Mouse (Mus musculus) myocyte (in vitro differentiated cells): ENCODE measurements around the gene Npc1l1. TPM values are rescaled to one million over a fixed set of nuclear protein-coding genes. Genes with fewer than 3 reads are reported as not detected.

ENCODE experiments used
- H3K27me3 ChIP-seq: one replicate; pipeline ENCODE4 v1.6.1; 2011; ENCODE audit not compliant: control insufficient read depth, insufficient read depth, insufficient read length
- H3K36me3 ChIP-seq: one replicate; pipeline ENCODE4 v1.6.1; 2011; ENCODE audit not compliant: control insufficient read depth, insufficient read depth
- H3K4me2 ChIP-seq: one replicate; pipeline ENCODE4 v1.6.1; 2011; ENCODE audit warnings: low read depth, control low read depth
- H3K4me3 ChIP-seq: one replicate; pipeline ENCODE4 v1.5.1; 2011; ENCODE audit warnings: mild to moderate bottlenecking, control low read depth, moderate library complexity
- H3K79me2 ChIP-seq: one replicate; pipeline ENCODE4 v1.6.1; 2011; ENCODE audit not compliant: control insufficient read depth, insufficient read depth
- H3ac ChIP-seq: one replicate; pipeline ENCODE4 v1.6.1; 2011; ENCODE audit not compliant: control insufficient read depth, insufficient read length
- CEBPB ChIP-seq: IDR thresholded peaks from 2 replicates; pipeline ENCODE4 v1.6.1; 2011; ENCODE audit warnings: mild to moderate bottlenecking, moderate library complexity; ENCODE audit not compliant: poor library complexity, insufficient read depth, severe bottlenecking
- E2F4 ChIP-seq: IDR thresholded peaks from one replicate; pipeline ENCODE4 v1.6.1; 2011; ENCODE audit warnings: mild to moderate bottlenecking, control low read depth, moderate library complexity; ENCODE audit not compliant: insufficient read depth
- MAX ChIP-seq: IDR thresholded peaks from one replicate; pipeline ENCODE4 v1.6.1; 2011; ENCODE audit warnings: low read depth, mild to moderate bottlenecking, control low read depth
- MYOD1 ChIP-seq, 3 experiments: IDR thresholded peaks; one replicate each; pipeline ENCODE4 v1.6.1; 2011; ENCODE audit warnings: control low read depth in 2 of 3, low read depth in 2 of 3, mild to moderate bottlenecking in 2 of 3, moderate library complexity in 1 of 3; ENCODE audit not compliant: insufficient read length in 2 of 3, control insufficient read depth in 1 of 3
- MYOG ChIP-seq, 3 experiments: IDR thresholded peaks; one replicate each; pipeline ENCODE4 v1.6.1; 2011; ENCODE audit warnings: control low read depth in 2 of 3, low read depth in 2 of 3, mild to moderate bottlenecking in 2 of 3; ENCODE audit not compliant: insufficient read length in 2 of 3, control insufficient read depth in 1 of 3, insufficient read depth in 1 of 3
- POLR2A ChIP-seq: IDR thresholded peaks from one replicate; pipeline ENCODE4 v1.6.1; 2011; ENCODE audit warnings: low read depth, mild to moderate bottlenecking, control low read depth, moderate library complexity; ENCODE audit not compliant: insufficient read length
- POLR2AphosphoS2 ChIP-seq: IDR thresholded peaks from one replicate; pipeline ENCODE4 v1.6.1; 2011; ENCODE audit warnings: low read depth, control low read depth; ENCODE audit not compliant: insufficient read length
- REST ChIP-seq: IDR thresholded peaks from one replicate; pipeline ENCODE4 v1.6.1; 2011; ENCODE audit warnings: mild to moderate bottlenecking, control low read depth, moderate library complexity; ENCODE audit not compliant: insufficient read depth, insufficient read length
- SRF ChIP-seq: IDR thresholded peaks from one replicate; pipeline ENCODE4 v1.6.1; 2011; ENCODE audit warnings: low read depth; ENCODE audit not compliant: control insufficient read depth, insufficient read length
- TCF12 ChIP-seq: IDR thresholded peaks from one replicate; pipeline ENCODE4 v1.6.1; 2011; ENCODE audit warnings: mild to moderate bottlenecking, control low read depth; ENCODE audit not compliant: poor library complexity, insufficient read depth, severe bottlenecking
- TCF3 ChIP-seq: IDR thresholded peaks from one replicate; pipeline ENCODE4 v1.6.1; 2011; ENCODE audit warnings: low read depth, control low read depth; ENCODE audit not compliant: insufficient read length
- USF1 ChIP-seq: IDR thresholded peaks from one replicate; pipeline ENCODE4 v1.6.1; 2011; ENCODE audit warnings: low read depth, mild to moderate bottlenecking, control low read depth, moderate library complexity
- polyA plus RNA-seq: library from polyadenylated mRNA; unstranded; fragments of >200 nt; fragmentation: generic; extraction: Trizol; gene quantifications from one replicate; pipeline ENCODE4 v1.2.1, GENCODE M21; 2012; ENCODE audit warnings: missing spikeins

The Npc1l1 gene
- polyA plus RNA-seq, 1 experiment: 0.07 TPM

DNA sequence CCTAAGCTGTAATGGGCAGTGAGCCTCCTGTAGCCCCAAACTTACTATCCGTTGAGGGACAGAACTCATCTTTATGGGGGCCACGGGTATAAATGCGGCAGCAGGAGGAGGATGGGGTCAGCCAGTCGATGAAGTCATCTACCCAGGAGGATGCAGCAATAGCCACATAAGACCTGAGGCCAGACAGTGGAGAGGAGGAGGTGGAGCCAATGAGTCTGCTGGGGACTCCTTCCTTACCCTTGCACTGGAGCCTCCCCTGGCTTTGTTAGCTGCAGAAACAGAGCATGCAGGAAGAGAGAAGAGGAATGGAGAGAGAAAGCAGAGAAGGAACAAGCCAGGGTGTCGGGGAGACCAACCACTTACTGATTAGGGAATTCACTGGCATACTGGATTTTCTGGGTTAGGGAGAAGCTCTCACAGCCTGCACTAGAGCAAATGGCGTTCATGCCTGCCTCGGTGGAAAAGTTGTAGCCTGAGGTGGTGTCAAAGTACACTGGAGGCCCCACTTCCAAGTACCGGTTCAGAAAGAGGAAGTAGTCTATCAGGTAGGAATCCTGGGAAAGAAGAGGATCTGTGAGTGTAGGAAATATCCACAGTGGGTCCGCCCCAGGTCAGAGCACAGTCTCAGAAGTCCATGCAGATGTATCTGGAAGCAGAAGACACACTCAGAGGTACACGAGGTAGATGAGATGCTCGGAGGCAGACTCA lies 11.6 kb downstream of the Npc1l1 start:
- Histone ChIP-seq H3ac (no peak overlapping the region), H3K4me2 (no peak overlapping the region), H3K4me3 (no peak overlapping the region), H3K27me3 (peaks cover 43% of the 10 kb centered on the region), H3K79me2 (no peaks in the 10 kb centered on the region), H3K36me3 (no peaks in the 10 kb centered on the region)
- TF ChIP-seq CEBPB (no peak), MAX (no peak), SRF (no peak), MYOG (IDR thresholded peaks at IDR 0.05; ENCODE audit: control insufficient read depth in 1 of 3, insufficient read depth in 1 of 3, insufficient read length in 2 of 3, low read depth in 2 of 3) (no peak), POLR2A (no peak), POLR2AphosphoS2 (no peak), MYOD1 (IDR thresholded peaks at IDR 0.05; ENCODE audit: control insufficient read depth in 1 of 3, insufficient read length in 2 of 3, low read depth in 2 of 3) (no peak), TCF12 (no peak), USF1 (no peak), TCF3 (no peak), REST (no peak), E2F4 (no peak)

GRCm38 (mm10) chr11:6216834-6217233 lies 13.1 kb downstream of the Npc1l1 start:
- no peaks in the 10 kb centered on the region for H3K36me3 ChIP-seq

DNA sequence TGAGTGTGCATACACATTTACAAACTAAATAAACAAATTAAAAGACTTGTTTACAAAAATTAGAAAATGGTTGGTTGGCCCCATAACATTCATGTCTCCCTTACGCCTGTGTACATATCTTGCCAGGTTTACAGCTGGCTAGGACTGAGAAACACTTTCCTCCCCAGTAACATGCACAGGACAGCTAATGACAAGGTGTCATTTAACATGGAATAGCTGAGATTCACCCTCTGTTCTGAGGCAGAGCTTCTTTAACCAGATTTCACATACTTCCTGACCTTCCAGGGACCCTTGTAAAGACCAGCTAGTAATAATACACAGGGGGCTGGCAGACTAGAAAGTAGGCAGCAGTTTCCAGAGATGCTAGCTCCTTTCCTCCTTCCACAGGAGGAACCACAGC lies 21.8 kb downstream of the Npc1l1 start:
- Histone ChIP-seq H3K4me2 (no peak overlapping the region), H3K79me2 (no peaks in the 10 kb centered on the region), H3ac (no peak overlapping the region), H3K36me3 (no peaks in the 10 kb centered on the region), H3K27me3 (peaks cover 20% of the 10 kb centered on the region), H3K4me3 (no peak overlapping the region)
- TF ChIP-seq POLR2AphosphoS2 (no peak), MYOG (IDR thresholded peaks at IDR 0.05; ENCODE audit: control insufficient read depth in 1 of 3, insufficient read depth in 1 of 3, insufficient read length in 2 of 3, low read depth in 2 of 3) (no peak), SRF (no peak), MAX (no peak), TCF3 (no peak), TCF12 (no peak)

More at GRCm38 (mm10) chr11:6216834-6217233, 13.1 kb downstream of the Npc1l1 start:
- TF ChIP-seq POLR2A: no peak
- TF ChIP-seq USF1: no peak
- TF ChIP-seq TCF3: no peak
- no peak for TF ChIP-seq TCF12
- TF ChIP-seq E2F4: no peak
- TF ChIP-seq CEBPB: no peak
- TF ChIP-seq MYOD1 (IDR thresholded peaks at IDR 0.05; ENCODE audit: control insufficient read depth in 1 of 3, insufficient read length in 2 of 3, low read depth in 2 of 3): no peak
- no peak for TF ChIP-seq SRF
- no peak for TF ChIP-seq MAX
- no peak for TF ChIP-seq POLR2AphosphoS2
- no peak for TF ChIP-seq REST
- TF ChIP-seq MYOG (IDR thresholded peaks at IDR 0.05; ENCODE audit: control insufficient read depth in 1 of 3, insufficient read depth in 1 of 3, insufficient read length in 2 of 3, low read depth in 2 of 3): no peak
- no peaks in the 10 kb centered on the region for H3K79me2 ChIP-seq
- H3ac ChIP-seq: no peak overlapping the region
- peaks cover 44% of the 10 kb centered on the region for H3K27me3 ChIP-seq
- H3K4me3 ChIP-seq: no peak overlapping the region
- no peak overlapping the region for H3K4me2 ChIP-seq

GRCm38 (mm10) chr11:6207090-6207489 lies 22.9 kb downstream of the Npc1l1 start:
- no peaks in the 10 kb centered on the region for H3K36me3 ChIP-seq
- no peak overlapping the region for H3K4me2 ChIP-seq
- peaks cover 14% of the 10 kb centered on the region for H3K27me3 ChIP-seq
- no peak overlapping the region for H3K4me3 ChIP-seq
- H3ac ChIP-seq: no peak overlapping the region
- TF ChIP-seq TCF3 (no peak), MYOD1 (IDR thresholded peaks at IDR 0.05; ENCODE audit: control insufficient read depth in 1 of 3, insufficient read length in 2 of 3, low read depth in 2 of 3) (no peak), SRF (no peak), CEBPB (no peak), POLR2AphosphoS2 (no peak), MYOG (IDR thresholded peaks at IDR 0.05; ENCODE audit: control insufficient read depth in 1 of 3, insufficient read depth in 1 of 3, insufficient read length in 2 of 3, low read depth in 2 of 3) (no peak), TCF12 (no peak), REST (no peak), POLR2A (no peak), MAX (no peak), E2F4 (no peak), USF1 (no peak)
- no peaks in the 10 kb centered on the region for H3K79me2 ChIP-seq

DNA sequence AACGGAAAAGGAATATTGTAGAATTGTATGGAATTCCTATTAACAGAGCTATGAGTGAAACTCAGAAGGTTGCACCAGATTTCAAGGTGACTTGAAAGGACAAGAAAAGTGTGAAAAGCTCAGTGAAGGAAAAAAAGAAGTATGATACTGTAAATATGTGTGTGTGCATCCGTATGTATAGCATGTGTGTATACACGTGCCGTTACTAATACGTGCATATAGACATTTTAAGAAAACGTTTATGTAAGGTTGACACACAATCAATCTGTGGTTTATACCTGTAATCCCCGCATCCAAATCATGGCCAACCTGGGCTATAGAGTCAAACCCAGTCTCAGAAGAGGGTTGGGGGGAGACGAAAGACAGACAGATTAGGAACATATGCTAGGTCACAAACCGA lies 29.4 kb downstream of the Npc1l1 start:
- Histone ChIP-seq H3K4me2 (peak overlapping the region; percentile 95), H3K4me3 (peak overlapping the region; percentile 98), H3K27me3 (peaks cover 6% of the 10 kb centered on the region), H3K79me2 (peaks cover 43% of the 10 kb centered on the region), H3ac (peak overlapping the region; percentile 7), H3K36me3 (no peaks in the 10 kb centered on the region)
- TF ChIP-seq E2F4: no peak
- TF ChIP-seq POLR2AphosphoS2: no peak
- TF ChIP-seq POLR2A: no peak
- TF ChIP-seq TCF12: no peak
- TF ChIP-seq MYOD1 (IDR thresholded peaks at IDR 0.05; ENCODE audit: control insufficient read depth in 1 of 3, insufficient read length in 2 of 3, low read depth in 2 of 3): no peak
- TF ChIP-seq USF1: no peak
